Mouse (Mus musculus) E14TG2a.4 (cell line): ENCODE measurements around the gene Smarce1.
A peak's percentile ranks its signal among the peaks of the same experiment; 100 is the strongest.

Experiments used
- H3K27me3 ChIP-seq: 2 replicates; pipeline ENCODE4 v1.6.1; 2014; ENCODE audit warnings: low read length, control low read depth; ENCODE audit not compliant: insufficient read depth
- H3K36me3 ChIP-seq: 2 replicates; pipeline ENCODE4 v1.6.1; 2014; ENCODE audit warnings: low read length, control low read depth; ENCODE audit not compliant: insufficient read depth
- H3K4me1 ChIP-seq: replicated peaks from 2 replicates; pipeline ENCODE4 v1.6.1; 2014; ENCODE audit warnings: low read depth, low read length, control low read depth
- H3K4me3 ChIP-seq: replicated peaks from 2 replicates; pipeline ENCODE4 v1.5.1; 2014; ENCODE audit warnings: mild to moderate bottlenecking, low read length
- H3K9me3 ChIP-seq: 2 replicates; pipeline ENCODE4 v1.6.1; 2014; ENCODE audit warnings: low read length, control low read depth
- CTCF ChIP-seq: conservative IDR thresholded peaks from 2 replicates; pipeline ENCODE4 v1.5.1; 2014; ENCODE audit warnings: low read length
- NANOG ChIP-seq: IDR thresholded peaks from 2 replicates; pipeline ENCODE4 v1.6.1; 2014; ENCODE audit warnings: borderline replicate concordance, low read length, mixed read lengths
- POU5F1 ChIP-seq: IDR thresholded peaks from 2 replicates; pipeline ENCODE4 v1.6.1; 2014; ENCODE audit warnings: low read length, borderline replicate concordance

Gene Smarce1

DNA sequence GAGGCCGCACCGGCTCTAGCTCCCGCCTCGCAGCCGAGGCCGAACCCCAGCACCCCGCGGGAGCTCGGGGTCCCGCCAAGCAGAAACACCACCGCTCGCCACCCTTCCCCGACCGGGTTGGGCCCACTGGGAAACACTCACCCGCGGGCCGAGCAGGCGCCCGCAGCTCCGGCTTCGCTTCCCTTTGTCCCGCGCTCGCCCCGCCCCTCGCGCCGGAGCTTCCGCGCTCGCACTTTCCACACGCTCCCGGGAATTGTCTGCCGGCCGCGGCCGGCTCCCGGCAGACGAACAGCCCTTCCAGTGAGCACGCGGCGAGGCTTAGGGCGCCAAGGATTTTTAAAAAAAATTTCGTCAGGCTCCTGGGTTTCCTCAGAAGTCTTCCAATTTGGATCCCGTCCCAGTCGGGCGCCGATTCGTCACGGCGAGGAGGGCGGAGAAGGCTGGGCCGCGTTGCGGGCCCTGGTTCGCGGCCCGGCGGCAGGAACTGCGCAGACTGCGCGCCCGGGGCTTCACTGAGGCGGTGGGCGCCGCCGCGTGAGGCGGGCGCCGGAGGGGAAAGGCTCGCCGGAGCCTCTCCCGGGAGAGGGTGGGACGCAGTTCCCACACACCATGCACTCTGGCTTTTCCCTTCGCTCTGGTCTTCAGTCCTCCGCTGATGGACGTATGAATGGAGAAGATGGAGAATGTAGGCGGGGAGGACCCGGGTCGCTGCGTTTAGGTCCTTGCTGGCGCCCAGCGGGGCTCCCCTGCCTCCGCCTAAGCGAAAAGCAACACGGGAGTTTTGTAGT is at the start of gene Smarce1:
Gene Smarce1 (minus strand): TSS at position 757 of the 788 bp plus-strand sequence.
- H3K9me3 ChIP-seq: no peaks in the 10 kb centered on the region
- TF ChIP-seq NANOG: no peak
- no peak for TF ChIP-seq POU5F1
- no peak for TF ChIP-seq CTCF
- H3K36me3 ChIP-seq: peaks cover 28% of the 10 kb centered on the region
- H3K4me3 ChIP-seq: peak within 1 kb of the TSS; percentile 89
- no peaks in the 10 kb centered on the region for H3K27me3 ChIP-seq
- H3K4me1 ChIP-seq: peaks cover 24% of the 10 kb centered on the region

DNA sequence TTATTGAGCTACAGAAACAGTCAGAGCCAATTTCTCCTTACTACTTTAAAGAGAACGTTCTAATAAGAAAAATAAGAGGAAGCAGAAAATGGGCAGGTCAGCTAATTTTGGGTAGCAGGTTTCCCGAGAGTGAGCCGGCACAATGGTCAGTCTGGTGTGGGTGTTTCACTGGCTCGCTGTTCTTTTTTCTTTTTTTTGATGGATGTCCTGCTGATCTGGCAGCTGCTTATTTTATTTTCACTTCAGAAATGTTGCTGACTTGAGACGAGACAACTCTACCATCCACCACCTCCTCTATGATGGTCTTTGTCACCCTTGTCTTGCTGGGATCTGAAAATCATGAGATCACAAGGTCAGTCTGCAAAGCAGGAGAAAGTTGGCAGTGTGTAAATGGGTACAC is 49.2 kb upstream of the Smarce1 start:
- Histone ChIP-seq H3K4me1 (0 out of 2 replicates have a peak, but pooled peaks cover 4% of the 10 kb centered on the region), H3K9me3 (no peaks in the 10 kb centered on the region), H3K4me3 (no peak overlapping the region), H3K27me3 (peaks cover 20% of the 10 kb centered on the region), H3K36me3 (no peaks in the 10 kb centered on the region)
- no peak for TF ChIP-seq NANOG

DNA sequence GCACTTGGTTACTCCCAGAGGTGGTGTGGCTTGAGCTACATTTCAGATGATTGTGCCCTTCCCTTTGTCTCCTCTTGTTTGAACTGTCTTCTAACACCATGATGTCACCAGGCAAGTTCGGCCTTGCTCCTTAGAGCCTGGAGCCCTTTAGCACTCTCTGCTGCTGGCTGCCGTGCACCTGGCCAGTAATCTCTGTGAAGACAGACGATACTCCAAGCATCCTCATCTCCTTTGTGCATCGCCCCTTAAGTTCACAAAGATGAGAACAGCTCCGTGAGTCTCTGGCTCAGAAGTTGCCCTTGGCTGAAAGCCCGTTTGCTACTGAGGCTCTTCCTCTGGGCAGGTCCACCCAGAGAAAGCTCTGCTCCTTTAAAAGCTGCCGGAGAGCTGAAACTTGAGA is 46.0 kb upstream of the Smarce1 start:
- no peaks in the 10 kb centered on the region for H3K4me1 ChIP-seq
- peaks cover 3% of the 10 kb centered on the region for H3K27me3 ChIP-seq
- TF ChIP-seq POU5F1 (no peak), NANOG (no peak), CTCF (no peak)
- H3K9me3 ChIP-seq: no peaks in the 10 kb centered on the region
- H3K36me3 ChIP-seq: no peaks in the 10 kb centered on the region
- no peak overlapping the region for H3K4me3 ChIP-seq

DNA sequence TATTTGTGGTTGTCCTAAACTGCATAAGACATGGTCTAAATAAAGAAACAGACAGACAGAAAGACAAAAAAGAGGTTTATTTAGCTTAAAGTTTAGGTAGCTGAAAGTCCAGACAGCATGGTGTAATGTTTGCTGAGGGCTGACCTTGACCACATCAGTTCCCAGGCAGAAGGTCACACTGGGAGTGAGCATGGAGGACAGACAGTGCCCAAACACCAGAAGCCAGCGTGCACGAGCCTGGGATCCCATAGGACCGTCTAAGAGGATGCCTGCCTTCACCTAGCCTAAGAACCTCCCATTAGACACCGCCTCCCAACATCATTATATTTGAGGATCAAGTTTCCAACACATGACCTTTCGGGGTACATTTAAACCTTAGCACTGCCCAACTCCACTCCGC is 44.8 kb upstream of the Smarce1 start:
- TF ChIP-seq CTCF (no peak), POU5F1 (no peak), NANOG (no peak)
- no peak overlapping the region for H3K4me3 ChIP-seq
- no peaks in the 10 kb centered on the region for H3K4me1 ChIP-seq
- H3K27me3 ChIP-seq: peaks cover 4% of the 10 kb centered on the region; the same call in 1 of the 2 replicates
- no peaks in the 10 kb centered on the region for H3K36me3 ChIP-seq
- no peaks in the 10 kb centered on the region for H3K9me3 ChIP-seq

DNA sequence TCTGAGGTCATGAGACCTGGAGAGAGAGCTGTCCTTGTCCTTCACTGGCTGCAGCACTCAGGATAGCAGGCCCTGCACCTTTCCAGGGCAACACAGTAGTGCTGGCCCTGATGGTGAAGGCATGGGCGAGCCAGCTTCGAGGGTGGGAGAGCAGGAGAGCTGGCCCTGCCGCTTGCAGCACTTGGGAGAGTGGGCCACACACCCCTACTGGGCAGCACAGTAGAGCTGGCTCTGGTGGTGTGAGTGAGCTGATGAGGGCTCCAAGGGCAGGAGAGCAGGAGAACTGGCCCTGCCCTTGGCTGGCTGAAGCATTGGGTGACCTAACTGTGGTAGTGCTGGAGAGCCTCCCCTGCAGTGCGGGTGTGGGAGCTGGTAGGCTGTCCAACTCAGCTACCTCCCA is 41.9 kb upstream of the Smarce1 start:
- Histone ChIP-seq H3K9me3 (no peaks in the 10 kb centered on the region), H3K4me3 (no peak overlapping the region), H3K36me3 (no peaks in the 10 kb centered on the region), H3K4me1 (0 out of 2 replicates have a peak, but pooled peaks cover 3% of the 10 kb centered on the region), H3K27me3 (peaks cover 4% of the 10 kb centered on the region; the same call in 1 of the 2 replicates)
- TF ChIP-seq CTCF: no peak

DNA sequence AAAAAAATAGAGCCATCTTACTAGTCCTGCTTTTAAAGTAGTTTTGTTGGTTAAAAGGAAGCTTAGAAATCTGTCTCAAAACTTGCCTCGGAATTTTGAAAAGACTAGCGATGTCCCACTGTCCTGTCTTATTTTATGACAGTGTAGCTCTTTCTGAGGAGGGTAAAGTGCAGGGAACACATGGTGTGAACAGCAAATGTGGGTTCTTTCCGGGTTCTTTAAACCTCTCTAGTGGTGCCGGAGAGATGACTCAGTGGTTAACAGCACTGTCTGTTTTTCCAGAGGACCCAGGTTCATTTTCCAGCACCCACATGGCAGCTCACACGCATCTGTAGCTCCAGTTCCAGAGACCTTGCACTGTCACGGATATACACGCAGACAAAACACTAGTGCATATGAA is 38.4 kb upstream of the Smarce1 start:
- H3K4me3 ChIP-seq: no peak overlapping the region
- no peaks in the 10 kb centered on the region for H3K36me3 ChIP-seq
- no peak for TF ChIP-seq NANOG
- TF ChIP-seq POU5F1: no peak
- no peak for TF ChIP-seq CTCF
- H3K4me1 ChIP-seq: peaks cover 13% of the 10 kb centered on the region
- peaks cover 20% of the 10 kb centered on the region for H3K27me3 ChIP-seq
- H3K9me3 ChIP-seq: no peaks in the 10 kb centered on the region

DNA sequence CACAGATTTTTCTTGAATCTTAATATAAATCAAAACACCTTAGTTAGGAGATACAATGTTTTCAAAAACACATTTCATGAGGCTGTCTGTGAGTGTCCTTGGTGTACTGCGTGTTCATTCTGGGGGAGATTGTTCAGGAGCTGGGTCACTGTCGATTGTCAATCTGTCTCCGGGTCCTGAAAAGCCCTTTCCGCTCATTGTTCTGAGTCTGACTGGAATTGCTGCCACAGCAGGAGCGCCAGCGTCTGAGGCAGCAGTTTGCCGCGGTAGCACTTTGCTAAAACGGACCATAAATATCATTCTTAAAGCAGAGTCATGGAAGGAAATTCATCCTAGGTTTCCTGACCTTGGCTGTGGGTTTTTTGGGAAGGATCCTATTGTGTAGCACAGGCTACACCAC is 35.0 kb upstream of the Smarce1 start:
- H3K27me3 ChIP-seq: peaks cover 17% of the 10 kb centered on the region
- no peaks in the 10 kb centered on the region for H3K36me3 ChIP-seq
- TF ChIP-seq POU5F1 (no peak), CTCF (no peak), NANOG (no peak)
- no peak overlapping the region for H3K4me3 ChIP-seq
- no peaks in the 10 kb centered on the region for H3K9me3 ChIP-seq
- peaks cover 13% of the 10 kb centered on the region for H3K4me1 ChIP-seq

DNA sequence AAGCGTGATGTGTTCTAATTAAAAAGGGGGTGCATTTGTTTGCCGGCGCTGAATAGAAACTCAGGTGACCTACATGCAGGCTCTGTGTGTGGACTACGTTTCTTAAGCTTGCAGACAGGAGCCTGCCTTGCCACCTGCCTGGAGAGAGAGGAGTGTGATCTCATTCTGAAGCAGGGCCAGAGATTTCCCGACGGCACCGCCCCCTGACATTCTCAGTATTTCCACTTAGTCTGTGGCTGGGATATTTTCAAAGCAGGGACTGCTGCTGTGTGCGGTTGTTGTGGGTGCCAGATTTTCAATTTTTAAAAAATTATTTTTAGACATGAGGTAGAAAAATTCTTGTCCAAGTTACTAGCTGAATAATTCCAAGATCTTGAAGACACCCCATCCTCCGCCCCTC is 34.4 kb upstream of the Smarce1 start:
- no peak overlapping the region for H3K4me3 ChIP-seq
- TF ChIP-seq NANOG (no peak), POU5F1 (no peak), CTCF (no peak)
- H3K36me3 ChIP-seq: no peaks in the 10 kb centered on the region
- no peaks in the 10 kb centered on the region for H3K9me3 ChIP-seq
- H3K27me3 ChIP-seq: peaks cover 17% of the 10 kb centered on the region
- peaks cover 10% of the 10 kb centered on the region for H3K4me1 ChIP-seq

DNA sequence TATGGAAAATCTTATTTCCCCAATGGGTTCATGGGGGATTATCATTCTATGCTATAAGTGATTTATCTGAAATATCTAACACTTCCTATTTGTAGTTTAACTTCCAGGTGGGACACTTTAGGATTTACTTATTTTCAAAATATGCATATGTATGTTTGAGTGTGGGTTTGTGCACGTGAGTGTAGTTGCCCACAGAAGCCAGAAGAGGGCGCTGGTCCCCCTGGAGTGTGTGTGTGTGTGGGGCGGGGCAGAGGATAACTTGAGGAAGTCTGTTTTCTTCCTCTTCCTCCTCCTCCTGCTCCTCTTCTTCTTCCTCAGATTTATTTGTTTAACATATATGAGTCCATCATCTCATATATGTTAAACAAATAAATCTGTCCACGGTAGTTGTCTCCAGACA is 25.4 kb upstream of the Smarce1 start:
- no peaks in the 10 kb centered on the region for H3K36me3 ChIP-seq
- TF ChIP-seq NANOG (no peak), CTCF (peak; percentile 67)
- no peak overlapping the region for H3K4me3 ChIP-seq
- no peaks in the 10 kb centered on the region for H3K27me3 ChIP-seq
- no peaks in the 10 kb centered on the region for H3K9me3 ChIP-seq
- no peaks in the 10 kb centered on the region for H3K4me1 ChIP-seq
